Mouse (Mus musculus) ES-E14 (cell line): ENCODE measurements around the gene Chpf.

Experiments used
- CHD2 ChIP-seq: IDR thresholded peaks from 2 replicates; pipeline ENCODE4 v1.6.1; 2014; ENCODE audit warnings: mild to moderate bottlenecking, low read depth, low read length, inconsistent platforms
- HCFC1 ChIP-seq: IDR thresholded peaks from 2 replicates; pipeline ENCODE4 v1.6.1; 2012; ENCODE audit warnings: low read length, inconsistent platforms, borderline replicate concordance; ENCODE audit not compliant: insufficient read depth
- MAFK ChIP-seq: IDR thresholded peaks from 2 replicates; pipeline ENCODE4 v1.6.1; 2014; ENCODE audit warnings: mild to moderate bottlenecking, low read depth, low read length, inconsistent platforms; ENCODE audit not compliant: insufficient read depth
- ZC3H11A ChIP-seq: IDR thresholded peaks from 2 replicates; pipeline ENCODE4 v1.6.1; 2012; ENCODE audit warnings: low read depth, mild to moderate bottlenecking, inconsistent platforms, low read length, borderline replicate concordance

- TF ChIP-seq HCFC1 (peak; percentile 96), MAFK (no peak), CHD2 (peak; percentile 95), ZC3H11A (no peak)
Measured at GRCm38 (mm10) chr1:75435475-75436328, 43.4 kb downstream of the Chpf start, which contains the start of gene Gmppa.
